Mouse (Mus musculus): Measurements from ENCODE around the gene Picalm.

DNA sequence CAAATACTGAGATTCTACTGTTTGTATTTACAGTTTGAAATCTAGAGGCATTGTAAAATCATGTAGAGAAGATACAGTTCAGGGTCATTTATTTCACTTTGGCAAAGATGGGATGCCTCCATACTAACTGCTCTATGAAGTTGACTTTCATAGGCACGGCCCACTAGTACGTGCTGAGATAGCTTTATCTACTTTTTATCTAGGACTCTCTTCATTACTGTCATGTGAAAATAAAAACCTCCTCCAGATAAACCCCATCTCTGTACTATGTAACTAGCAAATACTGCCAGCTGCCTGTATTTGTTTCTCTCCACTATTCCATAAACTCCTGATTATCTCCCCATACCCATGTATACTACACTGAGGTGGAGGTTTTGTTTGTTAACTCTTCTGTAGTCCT is 18.0 kb downstream of the Picalm start:
- no peak for TF ChIP-seq GATA1 (IDR thresholded peaks at IDR 0.05; ENCODE audit: borderline replicate concordance, low read length)
- TF ChIP-seq CTCF (IDR thresholded peaks at IDR 0.05; ENCODE audit: low read depth, low read length) = no peak
- no peak for TF ChIP-seq TAL1 (conservative IDR thresholded peaks at IDR 0.05; ENCODE audit: low read depth, low read length)

All from G1E (cell line).